ENCODE assay signal across 17 mouse cellular contexts in the genomic region with DNA sequence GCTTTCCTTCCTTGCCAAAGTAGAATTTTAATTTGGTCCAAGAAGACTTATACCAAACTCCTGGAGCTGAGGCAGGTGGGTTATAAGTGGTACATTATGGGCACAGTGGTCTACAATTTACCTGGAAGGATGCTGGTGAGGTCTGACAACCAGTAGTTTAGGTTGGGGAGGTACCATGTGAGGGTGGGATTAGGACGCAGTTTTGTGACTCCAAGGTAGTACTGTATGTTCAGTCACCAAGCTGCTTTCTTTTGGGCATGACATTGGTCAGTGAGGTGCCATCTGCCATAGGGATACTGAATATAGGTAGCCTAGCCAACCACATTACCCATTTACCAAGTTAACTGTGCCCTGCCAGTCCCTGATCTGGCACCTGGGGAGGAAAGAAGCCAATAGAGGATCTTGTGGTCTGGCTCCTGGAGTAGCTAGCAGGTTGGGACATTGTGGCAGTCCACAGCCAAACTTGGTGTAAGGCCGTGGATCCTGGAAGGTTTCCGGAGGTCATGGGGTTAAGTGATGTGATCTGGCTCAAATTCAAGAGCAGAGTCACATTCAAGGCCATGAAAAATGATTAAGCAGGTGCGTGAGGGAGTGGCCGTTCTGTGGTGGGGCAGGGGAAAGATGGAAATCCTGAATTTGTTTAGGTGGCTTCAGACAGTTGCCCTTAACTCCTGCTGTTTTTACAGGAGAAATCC. TPM values are rescaled to one million over a fixed set of nuclear protein-coding genes. Genes with fewer than 3 reads are reported as not detected.
A peak's percentile ranks its signal among the peaks of the same experiment; 100 is the strongest.
DNase-seq lines count a peak whose midpoint lies in the region; ATAC-seq and TF ChIP-seq lines count a peak whose summit lies in the region.
"Had no signal": no experiment of that assay in that cellular context is flagged by ENCODE, and none has a peak within 500 bp of the region (broad histone marks: within the 10 kb centered on the region; RNA-seq: fewer than 3 reads in every experiment).

No protein-coding gene starts in this region.

- H3K4me3 ChIP-seq in midbrain, embryonic 11.5 days (ENCODE audit: low read depth, low read length) = no peak overlapping the region
- H3K4me3 ChIP-seq in midbrain, embryonic 16.5 days (ENCODE audit: low read depth, low read length) = no peak overlapping the region
- H3K4me3 ChIP-seq in kidney, adult 2 months (ENCODE audit: insufficient read depth, low read depth, low read length) = no peak overlapping the region
- H3K4me3 ChIP-seq: embryonic facial prominence, embryonic 10.5 days; heart, embryonic 10.5 days; left cerebral cortex, adult 2 months; lung, embryonic 15.5 days; neural tube, embryonic 12.5 days had no signal

- H3K36me3 ChIP-seq in midbrain, embryonic 11.5 days (ENCODE audit: control insufficient read depth, insufficient read depth, low read length) = peaks cover 29% of the 10 kb centered on the region
- H3K36me3 ChIP-seq in midbrain, embryonic 16.5 days (ENCODE audit: control insufficient read depth, insufficient read depth, low read length) = peaks cover 21% of the 10 kb centered on the region
- H3K36me3 ChIP-seq in kidney, adult 2 months (ENCODE audit: control insufficient read depth, insufficient read depth, low read length) = peaks cover 7% of the 10 kb centered on the region

- ATAC-seq in midbrain, embryonic 11.5 days (ENCODE audit: low FRiP score) = no peak
- no peak for ATAC-seq in midbrain, embryonic 16.5 days
- ATAC-seq in megakaryocyte progenitor cell, adult 5-6 weeks (replicated peaks; ENCODE audit: poor library complexity) = 0 out of 2 replicates have a peak, but pooled peaks have one; percentile 1
- ATAC-seq: intestine, postnatal 0 days; Patski had no signal

- no peaks in the 10 kb centered on the region for H3K27me3 ChIP-seq in midbrain, embryonic 11.5 days (ENCODE audit: control insufficient read depth, insufficient read depth, low read length)
- no peaks in the 10 kb centered on the region for H3K27me3 ChIP-seq in midbrain, embryonic 16.5 days (ENCODE audit: control insufficient read depth, insufficient read depth, low read depth, low read length)
- no peaks in the 10 kb centered on the region for H3K27me3 ChIP-seq in kidney, adult 2 months (replicated peaks; ENCODE audit: control insufficient read depth, insufficient read depth, low read length)
- H3K27me3 ChIP-seq: lung, embryonic 15.5 days; neural tube, embryonic 12.5 days; Patski had no signal

- no peak overlapping the region for H3K9ac ChIP-seq in midbrain, embryonic 11.5 days (ENCODE audit: low read length)
- no peak overlapping the region for H3K9ac ChIP-seq in midbrain, embryonic 16.5 days (ENCODE audit: low read depth, low read length)
- H3K9ac ChIP-seq: lung, embryonic 15.5 days; neural tube, embryonic 12.5 days had no signal

- no peak for TF ChIP-seq CTCF in kidney, adult 2 months (conservative IDR thresholded peaks at IDR 0.05; ENCODE audit: insufficient read depth, insufficient read length, low read depth, low read length)

- 82% methylated on average over 5 of the region's 5 CpGs for WGBS in midbrain, embryonic 11.5 days
- 69% methylated on average over 5 of the region's 5 CpGs for WGBS in midbrain, embryonic 16.5 days
- WGBS in kidney, adult 2 months = 59% methylated on average over 5 of the region's 5 CpGs

- H3K27ac ChIP-seq in midbrain, embryonic 11.5 days (ENCODE audit: low read depth, low read length) = peak overlapping the region; percentile 13; the same call in 1 of the 2 replicates
- no peak overlapping the region for H3K27ac ChIP-seq in midbrain, embryonic 16.5 days (ENCODE audit: low read length)
- no peak overlapping the region for H3K27ac ChIP-seq in kidney, adult 2 months (ENCODE audit: insufficient read depth, low read depth, low read length)
- H3K27ac ChIP-seq: embryonic facial prominence, embryonic 10.5 days; heart, embryonic 10.5 days; left cerebral cortex, adult 2 months; lung, embryonic 15.5 days had no signal

- TF ChIP-seq POLR2A in kidney, adult 2 months (IDR thresholded peaks at IDR 0.05; ENCODE audit: low read depth, low read length) = no peak

- DNase-seq in cerebellum, postnatal 10 days = peak; percentile 30 to 48
- no peak for DNase-seq in cerebellum, postnatal 4 days (ENCODE audit: low spot score in 2 of 2)
- no peak for DNase-seq in midbrain, embryonic 11.5 days (ENCODE audit: low spot score, missing footprints)
- peak; percentile 54 for DNase-seq in R1 (ENCODE audit: low read depth, low spot score)
- DNase-seq in layer of hippocampus, postnatal 10 days (ENCODE audit: low spot score in 2 of 2) = no peak
- DNase-seq in kidney, adult 2 months = no peak
- DNase-seq: cerebellum, adult 9-11 months had no signal

- H3K9me3 ChIP-seq in midbrain, embryonic 11.5 days (ENCODE audit: control insufficient read depth, low read length) = no peaks in the 10 kb centered on the region
- no peaks in the 10 kb centered on the region for H3K9me3 ChIP-seq in midbrain, embryonic 16.5 days (replicated peaks; ENCODE audit: control insufficient read depth, low read length, poor library complexity, severe bottlenecking)
- H3K9me3 ChIP-seq: embryonic facial prominence, embryonic 10.5 days; heart, embryonic 10.5 days; lung, embryonic 15.5 days; neural tube, embryonic 12.5 days had no signal

- no peak overlapping the region for H3K4me2 ChIP-seq in midbrain, embryonic 11.5 days
- H3K4me2 ChIP-seq in midbrain, embryonic 16.5 days (ENCODE audit: low read length) = no peak overlapping the region
- H3K4me2 ChIP-seq: liver, embryonic 11.5 days; lung, embryonic 15.5 days; neural tube, embryonic 12.5 days had no signal

- peaks cover 11% of the 10 kb centered on the region for H3K4me1 ChIP-seq in midbrain, embryonic 11.5 days (ENCODE audit: control insufficient read depth, insufficient read depth, low read length)
- H3K4me1 ChIP-seq in midbrain, embryonic 16.5 days (ENCODE audit: control insufficient read depth, insufficient read depth, low read length) = peaks cover 21% of the 10 kb centered on the region; the same call in 1 of the 2 replicates
- peaks cover 3% of the 10 kb centered on the region; the same call in 1 of the 2 replicates for H3K4me1 ChIP-seq in kidney, adult 2 months (ENCODE audit: control insufficient read depth, insufficient read depth, low read length)

RNA-seq across cellular contexts. Expression of a gene that starts 11.8 kb away (rescaled TPM):
- polyA plus RNA-seq in midbrain, embryonic 11.5 days (2014; fragmentation: Nextera tagmentation; extraction: Ambion mirVana) = 1,094 and 1,112 TPM in 2 replicates
- 498 and 513 TPM in 2 replicates for polyA plus RNA-seq in midbrain, embryonic 16.5 days (2015; fragmentation: Nextera tagmentation; extraction: Ambion mirVana)
- total RNA-seq in megakaryocyte progenitor cell, adult 5-6 weeks (2015) = 4,931 and 5,478 TPM in 2 replicates
- total RNA-seq in megakaryocyte progenitor cell, adult 5-6 weeks (2017) = 4,866 and 6,009 TPM in 2 replicates
- total RNA-seq in layer of hippocampus, postnatal 10 days (2021) = 1,000 to 10,000 TPM in 1 of 2 experiments, 100 to 1,000 TPM in 1; 950 to 1,065 TPM
- 632 and 749 TPM in 2 replicates for polyA plus RNA-seq in kidney, adult 2 months (2012; rRNA removed)

RNA-seq across cellular contexts. Expression of a gene that starts 11.8 kb away (rescaled TPM):
- polyA plus RNA-seq in midbrain, embryonic 11.5 days (2014; fragmentation: Nextera tagmentation; extraction: Ambion mirVana) = 17.6 and 17.9 TPM in 2 replicates
- 17.9 and 18.9 TPM in 2 replicates for polyA plus RNA-seq in midbrain, embryonic 16.5 days (2015; fragmentation: Nextera tagmentation; extraction: Ambion mirVana)
- 16.4 and 23.6 TPM in 2 replicates for total RNA-seq in megakaryocyte progenitor cell, adult 5-6 weeks (2015)
- total RNA-seq in megakaryocyte progenitor cell, adult 5-6 weeks (2017) = 11.4 and 16.3 TPM in 2 replicates
- 10 to 100 TPM; 31.6 to 36.2 TPM for total RNA-seq in layer of hippocampus, postnatal 10 days (2021)
- polyA plus RNA-seq in kidney, adult 2 months (2012; rRNA removed) = 8.5 and 9.6 TPM in 2 replicates

Comparison
In these comparisons a context has a peak if more than half of its experiments do, and no peak if none do; other contexts are left out.
1. DNase-seq: peak in cerebellum, postnatal 10 days (2 of 2) and R1 (single experiment); none in cerebellum, postnatal 4 days (0 of 2), midbrain, embryonic 11.5 days (single experiment), layer of hippocampus, postnatal 10 days (0 of 2) and kidney, adult 2 months (single experiment).